15 mouse cellular contexts compared by ENCODE assay signal in genomic region chr3:26174257-26174656, GRCm38 (mm10).
"Had no signal": no experiment of that assay in that cellular context is flagged by ENCODE, and none has a peak within 500 bp of the region (broad histone marks: within the 10 kb centered on the region; RNA-seq: fewer than 3 reads in every experiment).

No protein-coding gene starts in this region.

- H3K4me3 ChIP-seq: limb, embryonic 15.5 days; liver, embryonic 12.5 days; midbrain, embryonic 10.5 days; neural tube, embryonic 13.5 days had no signal

- H3K36me3 ChIP-seq: limb, embryonic 15.5 days; liver, embryonic 12.5 days; midbrain, embryonic 10.5 days; neural tube, embryonic 13.5 days had no signal

- H3K27ac ChIP-seq: limb, embryonic 15.5 days; liver, embryonic 12.5 days; midbrain, embryonic 10.5 days; neural tube, embryonic 13.5 days; stomach, postnatal 0 days had no signal

- ATAC-seq: liver, embryonic 12.5 days; midbrain, embryonic 16.5 days had no signal

- H3K4me1 ChIP-seq: limb, embryonic 15.5 days; liver, embryonic 12.5 days; midbrain, embryonic 10.5 days; neural tube, embryonic 13.5 days had no signal

- H3K4me2 ChIP-seq: limb, embryonic 15.5 days; liver, embryonic 12.5 days; lung, embryonic 14.5 days; neural tube, embryonic 13.5 days had no signal

- H3K9me3 ChIP-seq: limb, embryonic 15.5 days; liver, embryonic 12.5 days; midbrain, embryonic 10.5 days; neural tube, embryonic 13.5 days had no signal

- DNase-seq: layer of hippocampus, adult 9-11 months; layer of hippocampus, postnatal 36 days; lung, embryonic 14.5 days; lung, postnatal 10 days; lung, postnatal 4 days; right cerebral cortex, adult 18-20 months; right cerebral cortex, postnatal 25 days; thymus, adult 18-20 months; thymus, postnatal 14 days had no signal

- H3K27me3 ChIP-seq: limb, embryonic 15.5 days; liver, embryonic 12.5 days; neural tube, embryonic 13.5 days had no signal

- H3K9ac ChIP-seq: limb, embryonic 15.5 days; liver, embryonic 12.5 days; lung, embryonic 14.5 days; neural tube, embryonic 13.5 days had no signal
